ENCODE assay signal across 11 mouse cellular contexts in the genomic region with DNA sequence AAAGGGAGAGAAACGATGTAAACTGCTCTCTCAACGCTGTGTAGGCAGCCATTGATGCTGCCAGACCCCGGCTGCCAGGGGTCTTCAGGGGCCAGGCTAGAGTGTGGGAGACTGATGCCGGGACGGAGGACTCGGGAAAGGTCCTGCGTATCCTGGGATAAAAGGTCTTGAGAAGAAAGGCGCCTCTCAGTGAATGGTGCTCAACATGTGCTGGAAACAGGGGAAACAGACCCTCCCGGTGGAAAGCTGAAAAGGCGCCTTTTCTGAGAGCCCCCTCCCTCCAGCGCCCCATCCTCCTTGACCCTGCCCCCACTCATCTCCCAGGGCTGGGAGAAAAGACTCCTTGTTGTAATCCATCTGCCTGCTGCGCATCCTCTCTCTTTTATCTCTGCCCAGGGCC.
A peak's percentile ranks its signal among the peaks of the same experiment; 100 is the strongest.
DNase-seq lines count a peak whose midpoint lies in the region; ATAC-seq and TF ChIP-seq lines count a peak whose summit lies in the region.
"Had no signal": no experiment of that assay in that cellular context is flagged by ENCODE, and none has a peak within 500 bp of the region (broad histone marks: within the 10 kb centered on the region; RNA-seq: fewer than 3 reads in every experiment).

No protein-coding gene starts in this region.

- H3K4me1 ChIP-seq in limb, embryonic 12.5 days (replicated peaks): peaks cover 19% of the 10 kb centered on the region
- no peaks in the 10 kb centered on the region for H3K4me1 ChIP-seq in stomach, postnatal 0 days (replicated peaks; ENCODE audit: control insufficient read depth, insufficient read depth)
- H3K4me1 ChIP-seq: liver, embryonic 15.5 days had no signal

- intact Hi-C loops in heart, postnatal 25 days (cut with DNase I): no loop called here

- H3K4me2 ChIP-seq in limb, embryonic 12.5 days: peak overlapping the region; percentile 21
- H3K4me2 ChIP-seq in stomach, postnatal 0 days (replicated peaks; ENCODE audit: low read depth): 0 out of 2 replicates have a peak overlapping the region, but pooled peaks have one; percentile 8
- H3K4me2 ChIP-seq: liver, embryonic 15.5 days had no signal

- no peak for ATAC-seq in limb, embryonic 12.5 days (ENCODE audit: insufficient number of reproducible peaks, insufficient read depth, low FRiP score, low TSS enrichment, low read depth)
- ATAC-seq in stomach, postnatal 0 days (ENCODE audit: low FRiP score, low TSS enrichment): no peak

- no peaks in the 10 kb centered on the region for H3K36me3 ChIP-seq in limb, embryonic 12.5 days
- no peaks in the 10 kb centered on the region for H3K36me3 ChIP-seq in stomach, postnatal 0 days (ENCODE audit: control insufficient read depth, insufficient read depth, low read length)
- H3K36me3 ChIP-seq: liver, embryonic 15.5 days had no signal

- 32% methylated on average over 12 of the region's 12 CpGs for WGBS in limb, embryonic 12.5 days
- 60% methylated on average over 12 of the region's 12 CpGs for WGBS in stomach, postnatal 0 days

- no peak overlapping the region for H3K4me3 ChIP-seq in limb, embryonic 12.5 days (replicated peaks)
- H3K4me3 ChIP-seq in stomach, postnatal 0 days (ENCODE audit: low read depth, low read length): peak overlapping the region; percentile 1; the same call in 1 of the 2 replicates
- H3K4me3 ChIP-seq: liver, embryonic 15.5 days had no signal

- no peak overlapping the region for H3K9ac ChIP-seq in limb, embryonic 12.5 days (replicated peaks)
- no peak overlapping the region for H3K9ac ChIP-seq in stomach, postnatal 0 days (ENCODE audit: low read length)
- H3K9ac ChIP-seq: liver, embryonic 15.5 days had no signal

- TF ChIP-seq EP300 in stomach, postnatal 0 days (optimal IDR thresholded peaks at IDR 0.05): no peak

- peak; percentile 63 for DNase-seq in heart, adult 11 months
- no peak for DNase-seq in heart, postnatal 25 days (ENCODE audit: low spot score)
- DNase-seq in retina, postnatal 1 day: peak; percentile 39
- DNase-seq in retina, embryonic 14.5 days (ENCODE audit: low spot score): no peak
- DNase-seq in stomach, postnatal 0 days (ENCODE audit: low spot score): no peak
- DNase-seq in gastrocnemius, postnatal 25 days: no peak
- DNase-seq in left cerebral cortex, adult 8-10 months (ENCODE audit: low spot score in 2 of 2): no peak
- DNase-seq: cerebellum, adult 9-11 months; kidney, postnatal 10 days had no signal

- no peak for TF ChIP-seq CTCF in stomach, postnatal 0 days (IDR thresholded peaks at IDR 0.05; ENCODE audit: low read depth)

- H3K9me3 ChIP-seq in limb, embryonic 12.5 days: peaks cover 8% of the 10 kb centered on the region
- no peaks in the 10 kb centered on the region for H3K9me3 ChIP-seq in stomach, postnatal 0 days (ENCODE audit: control insufficient read depth, low read length)
- H3K9me3 ChIP-seq: liver, embryonic 15.5 days had no signal

- no peak overlapping the region for H3K27ac ChIP-seq in limb, embryonic 12.5 days
- H3K27ac ChIP-seq in stomach, postnatal 0 days (replicated peaks): no peak overlapping the region
- H3K27ac ChIP-seq: liver, embryonic 15.5 days had no signal

- no peaks in the 10 kb centered on the region for H3K27me3 ChIP-seq in limb, embryonic 12.5 days
- H3K27me3 ChIP-seq in stomach, postnatal 0 days (ENCODE audit: control insufficient read depth, insufficient read depth, low read length): no peaks in the 10 kb centered on the region
- H3K27me3 ChIP-seq: liver, embryonic 15.5 days had no signal

Comparison
In these comparisons a context has a peak if more than half of its experiments do, and no peak if none do; other contexts are left out.
1. DNase-seq: peak in heart, adult 11 months (single experiment) and retina, postnatal 1 day (single experiment); none in heart, postnatal 25 days (single experiment), retina, embryonic 14.5 days (single experiment), stomach, postnatal 0 days (single experiment), gastrocnemius, postnatal 25 days (single experiment) and left cerebral cortex, adult 8-10 months (0 of 2).